ENCODE assay signal across 7 mouse cellular contexts in the genomic region with DNA sequence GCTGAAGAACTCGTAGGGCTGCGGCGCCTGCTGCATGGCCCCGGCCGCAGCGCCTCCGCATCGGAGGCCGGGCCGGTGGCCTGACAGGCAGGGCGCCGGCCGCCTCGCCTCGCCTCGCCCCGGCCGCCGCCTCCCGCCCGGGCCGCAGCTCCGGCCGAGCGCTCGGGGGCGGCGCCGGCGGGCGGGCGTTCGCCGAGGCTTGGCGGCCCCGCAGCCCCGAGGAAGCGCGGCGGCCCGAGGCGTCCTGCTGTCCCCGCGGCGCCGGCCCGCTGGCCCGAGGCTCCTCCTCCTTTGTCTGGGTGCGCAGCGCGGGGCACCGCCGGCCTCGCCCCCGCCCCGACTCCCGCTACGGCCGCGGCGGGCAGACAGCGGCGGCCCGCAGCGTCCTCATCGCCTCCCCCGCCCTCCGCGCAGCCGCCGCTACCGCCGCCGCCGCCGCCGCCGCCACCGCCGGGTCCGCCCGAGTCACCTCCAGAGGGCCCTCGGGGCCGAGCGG. TPM values are rescaled to one million over a fixed set of nuclear protein-coding genes. Genes with fewer than 3 reads are reported as not detected.
A peak's percentile ranks its signal among the peaks of the same experiment; 100 is the strongest.
DNase-seq lines count a peak whose midpoint lies in the region; ATAC-seq lines count a peak whose summit lies in the region.

A gene (minus strand): TSS at position 287 of the 496 bp plus-strand sequence.

- peak within 1 kb of the TSS; percentile 89 for H3K9ac ChIP-seq in hindbrain, embryonic 13.5 days

- peak within 1 kb of the TSS; percentile 79 for H3K4me3 ChIP-seq in hindbrain, embryonic 13.5 days

- H3K4me1 ChIP-seq in hindbrain, embryonic 13.5 days (replicated peaks) = peaks cover 15% of the 10 kb centered on the region

- no peaks in the 10 kb centered on the region for H3K36me3 ChIP-seq in hindbrain, embryonic 13.5 days

- DNase-seq in cerebellum, adult 9-10 months = peak; percentile 69
- DNase-seq in frontal cortex, postnatal 36 days (ENCODE audit: low spot score in 2 of 2) = peak; percentile 41 to 42
- peak in 1 of 2 experiments; percentile 41 for DNase-seq in layer of hippocampus, postnatal 25 days (ENCODE audit: extremely low spot score in 1 of 2, low spot score in 1 of 2)
- peak; percentile 75 for DNase-seq in lung, postnatal 10 days
- peak; percentile 27 for DNase-seq in ovary, postnatal 10 days (ENCODE audit: low spot score)

- H3K4me2 ChIP-seq in hindbrain, embryonic 13.5 days = peak within 1 kb of the TSS; percentile 61

- H3K9me3 ChIP-seq in hindbrain, embryonic 13.5 days = no peaks in the 10 kb centered on the region

- WGBS in hindbrain, embryonic 13.5 days = 1% methylated on average over 36 of the region's 85 CpGs

- peak; percentile 18 for ATAC-seq in activated CD4-positive, CD25-positive, alpha-beta regulatory T cell, adult 4 months
- peak; percentile 85 for ATAC-seq in hindbrain, embryonic 13.5 days (ENCODE audit: low FRiP score)

- no peaks in the 10 kb centered on the region for H3K27me3 ChIP-seq in hindbrain, embryonic 13.5 days

- H3K27ac ChIP-seq in hindbrain, embryonic 13.5 days = peak within 1 kb of the TSS; percentile 97

RNA-seq across cellular contexts. Expression of the gene that starts here (rescaled TPM):
- polyA plus RNA-seq in activated CD4-positive, CD25-positive, alpha-beta regulatory T cell, adult 4 months (2017; shearing (Covaris generic)) = 10 to 100 TPM; 10.0 to 13.7 TPM
- 12.6 and 13.0 TPM in 2 replicates for polyA plus RNA-seq in hindbrain, embryonic 13.5 days (2015; fragmentation: Nextera tagmentation; extraction: Ambion mirVana)
- 10 to 100 TPM; 28.0 to 32.0 TPM for total RNA-seq in layer of hippocampus, postnatal 25 days (2021)
